In the genomic region with DNA sequence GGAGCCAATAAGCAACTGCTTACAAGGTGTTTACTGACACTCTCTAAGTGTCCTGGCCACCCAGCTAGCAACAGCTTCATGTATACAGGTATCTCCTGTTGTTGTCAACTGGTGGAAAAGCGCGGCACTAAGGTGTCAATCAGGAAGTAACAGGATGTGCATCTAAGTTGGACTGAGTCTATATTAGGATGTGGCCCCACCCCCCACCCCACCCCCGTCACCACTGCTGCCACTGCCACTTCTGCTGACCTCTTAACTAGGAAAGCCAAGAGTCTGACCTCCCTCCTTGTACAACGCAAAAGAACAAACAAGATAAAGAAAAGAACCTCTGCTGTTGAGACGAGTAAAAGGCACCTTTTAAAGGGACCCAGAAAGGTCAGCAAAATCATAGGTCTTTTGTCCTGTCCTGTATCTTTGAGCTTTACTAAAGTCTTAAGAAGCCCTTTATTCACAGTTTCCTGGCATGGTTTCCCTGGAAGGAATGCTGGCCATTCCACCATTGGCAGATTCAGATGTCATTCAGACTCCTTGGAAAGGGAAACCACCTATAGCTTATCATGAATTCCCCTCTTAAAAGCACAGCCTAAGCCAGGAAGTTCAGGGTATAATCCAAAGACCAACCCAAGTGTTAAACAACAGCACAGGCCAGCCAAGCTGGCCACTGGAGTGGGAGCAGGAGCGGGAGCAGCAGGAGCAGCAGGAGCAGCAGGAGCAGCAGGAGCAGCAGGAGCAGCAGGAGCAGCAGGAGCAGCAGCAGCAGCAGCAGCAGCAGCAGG, we compare ENCODE assay signal across 12 mouse cellular contexts.
DNase-seq lines count a peak whose midpoint lies in the region; ATAC-seq and TF ChIP-seq lines count a peak whose summit lies in the region.
"Had no signal": no experiment of that assay in that cellular context is flagged by ENCODE, and none has a peak within 500 bp of the region (broad histone marks: within the 10 kb centered on the region; RNA-seq: fewer than 3 reads in every experiment).

No protein-coding gene starts in this region.

- H3K4me2 ChIP-seq in midbrain, embryonic 11.5 days: no peak overlapping the region
- H3K4me2 ChIP-seq in heart, embryonic 13.5 days: peak overlapping the region; percentile 53
- H3K4me2 ChIP-seq: forebrain, embryonic 12.5 days; hindbrain, embryonic 14.5 days had no signal

- 0 out of 2 replicates have a peak overlapping the region, but pooled peaks have one; percentile 38 for H3K27ac ChIP-seq in midbrain, embryonic 10.5 days (replicated peaks)
- no peak overlapping the region for H3K27ac ChIP-seq in midbrain, embryonic 11.5 days (ENCODE audit: low read depth, low read length)
- peak overlapping the region; percentile 56 for H3K27ac ChIP-seq in heart, embryonic 13.5 days (replicated peaks)
- no peak overlapping the region for H3K27ac ChIP-seq in thymus, adult 2 months (ENCODE audit: control insufficient read depth, insufficient read depth, low read length)
- H3K27ac ChIP-seq in layer of hippocampus, adult 2 months: no peak overlapping the region
- H3K27ac ChIP-seq: forebrain, embryonic 12.5 days; hindbrain, embryonic 14.5 days had no signal

- no peak for TF ChIP-seq POLR2A in thymus, adult 2 months (IDR thresholded peaks at IDR 0.05; ENCODE audit: control insufficient read depth, extremely low read depth, insufficient read depth, low read length, poor library complexity)

- H3K27me3 ChIP-seq in midbrain, embryonic 10.5 days (ENCODE audit: low read depth, poor library complexity, severe bottlenecking): no peaks in the 10 kb centered on the region
- no peaks in the 10 kb centered on the region for H3K27me3 ChIP-seq in midbrain, embryonic 11.5 days (ENCODE audit: control insufficient read depth, insufficient read depth, low read length)
- H3K27me3 ChIP-seq in heart, embryonic 13.5 days (replicated peaks): no peaks in the 10 kb centered on the region
- H3K27me3 ChIP-seq in thymus, adult 2 months (ENCODE audit: control insufficient read depth, insufficient read depth, low read length): no peaks in the 10 kb centered on the region
- H3K27me3 ChIP-seq: forebrain, embryonic 12.5 days had no signal

- no peaks in the 10 kb centered on the region for H3K36me3 ChIP-seq in midbrain, embryonic 10.5 days
- no peaks in the 10 kb centered on the region for H3K36me3 ChIP-seq in midbrain, embryonic 11.5 days (ENCODE audit: control insufficient read depth, insufficient read depth, low read length)
- no peaks in the 10 kb centered on the region for H3K36me3 ChIP-seq in heart, embryonic 13.5 days
- H3K36me3 ChIP-seq in thymus, adult 2 months (ENCODE audit: control insufficient read depth, insufficient read depth, low read length): no peaks in the 10 kb centered on the region
- H3K36me3 ChIP-seq: forebrain, embryonic 12.5 days had no signal

- H3K4me1 ChIP-seq in midbrain, embryonic 10.5 days: peaks cover 62% of the 10 kb centered on the region
- peaks cover 25% of the 10 kb centered on the region for H3K4me1 ChIP-seq in midbrain, embryonic 11.5 days (ENCODE audit: control insufficient read depth, insufficient read depth, low read length)
- H3K4me1 ChIP-seq in heart, embryonic 13.5 days: peaks cover 49% of the 10 kb centered on the region
- H3K4me1 ChIP-seq in thymus, adult 2 months (replicated peaks; ENCODE audit: control insufficient read depth, insufficient read depth, low read length): no peaks in the 10 kb centered on the region

- no peaks in the 10 kb centered on the region for H3K9me3 ChIP-seq in midbrain, embryonic 10.5 days (replicated peaks)
- H3K9me3 ChIP-seq in midbrain, embryonic 11.5 days (ENCODE audit: control insufficient read depth, low read length): no peaks in the 10 kb centered on the region
- no peaks in the 10 kb centered on the region for H3K9me3 ChIP-seq in heart, embryonic 13.5 days
- H3K9me3 ChIP-seq: forebrain, embryonic 12.5 days had no signal

- 38% methylated on average over 6 of the region's 6 CpGs for WGBS in midbrain, embryonic 10.5 days
- 37% methylated on average over 6 of the region's 6 CpGs for WGBS in midbrain, embryonic 11.5 days
- 23% methylated on average over 6 of the region's 6 CpGs for WGBS in heart, embryonic 13.5 days
- WGBS in large intestine, adult 2 months: 44% methylated on average over 6 of the region's 6 CpGs
- WGBS in thymus, adult 2 months: 81% methylated on average over 6 of the region's 6 CpGs

- no peak overlapping the region for H3K9ac ChIP-seq in midbrain, embryonic 11.5 days (ENCODE audit: low read length)
- H3K9ac ChIP-seq in heart, embryonic 13.5 days: no peak overlapping the region
- H3K9ac ChIP-seq: forebrain, embryonic 12.5 days; hindbrain, embryonic 14.5 days had no signal

- no peak overlapping the region for H3K4me3 ChIP-seq in midbrain, embryonic 10.5 days
- no peak overlapping the region for H3K4me3 ChIP-seq in midbrain, embryonic 11.5 days (ENCODE audit: low read depth, low read length)
- 0 out of 2 replicates have a peak overlapping the region, but pooled peaks have one; percentile 1 for H3K4me3 ChIP-seq in heart, embryonic 13.5 days
- H3K4me3 ChIP-seq in thymus, adult 2 months (ENCODE audit: control insufficient read depth, insufficient read depth, low read length): no peak overlapping the region
- no peak overlapping the region for H3K4me3 ChIP-seq in layer of hippocampus, adult 2 months
- H3K4me3 ChIP-seq: forebrain, embryonic 12.5 days had no signal

- no peak for ATAC-seq in midbrain, embryonic 11.5 days (ENCODE audit: low FRiP score)
- no peak for ATAC-seq in heart, embryonic 13.5 days (ENCODE audit: extremely low read depth, insufficient number of reproducible peaks, low FRiP score, low TSS enrichment)

- DNase-seq in midbrain, embryonic 10.5 days (ENCODE audit: low spot score): no peak
- no peak for DNase-seq in midbrain, embryonic 11.5 days (ENCODE audit: low spot score, missing footprints)
- peak; percentile 6 for DNase-seq in large intestine, adult 2 months (ENCODE audit: low read depth, low spot score)
- peak; percentile 38 for DNase-seq in yolk sac, embryonic 10.5 days (ENCODE audit: low spot score)
- DNase-seq in thymus, adult 2 months: no peak
- no peak for DNase-seq in layer of hippocampus, adult 2 months (ENCODE audit: low spot score in 2 of 2)
- DNase-seq: adrenal gland, postnatal 25 days; gastrocnemius, postnatal 10 days; right cerebral cortex, postnatal 25 days had no signal

- TF ChIP-seq CTCF in thymus, adult 2 months (IDR thresholded peaks at IDR 0.05; ENCODE audit: borderline replicate concordance, control insufficient read depth, extremely low read depth, insufficient read depth, low read length, poor library complexity): no peak
- TF ChIP-seq CTCF in layer of hippocampus, adult 2 months (conservative IDR thresholded peaks at IDR 0.05): no peak

Comparison
In these comparisons a context has a peak if more than half of its experiments do, and no peak if none do; other contexts are left out.
1. H3K27ac ChIP-seq: peak in midbrain, embryonic 10.5 days (single experiment) and heart, embryonic 13.5 days (single experiment); none in midbrain, embryonic 11.5 days (single experiment), thymus, adult 2 months (single experiment) and layer of hippocampus, adult 2 months (single experiment).
2. DNase-seq: peak in large intestine, adult 2 months (single experiment) and yolk sac, embryonic 10.5 days (single experiment); none in midbrain, embryonic 10.5 days (single experiment), midbrain, embryonic 11.5 days (single experiment), thymus, adult 2 months (single experiment) and layer of hippocampus, adult 2 months (0 of 2).